Mouse (Mus musculus) stomach, postnatal 0 days (tissue): ENCODE measurements around the gene Mpv17l2. TPM values are rescaled to one million over a fixed set of nuclear protein-coding genes. Genes with fewer than 3 reads are reported as not detected.

ENCODE experiments used
- ATAC-seq: fragments of 200-750 bp; cut with Nextera tagmentation; 2 replicates; pipeline ENCODE4 v1.8.0; 2017; ENCODE audit not compliant: low FRiP score, low TSS enrichment
- DNase-seq: peaks from one replicate; pipeline ENCODE4 v3.0.0-alpha.2; 2016; ENCODE audit warnings: low spot score
- H3K27ac ChIP-seq: fragments of 300-500 bp; sonication (generic); replicated peaks from 2 replicates; pipeline ENCODE4 v1.5.1; 2014; ENCODE audit warnings: mild to moderate bottlenecking, control low read depth
- H3K27me3 ChIP-seq: fragments of 300-500 bp; sonication (generic); 2 replicates; pipeline ENCODE4 v1.6.1; 2014; ENCODE audit warnings: low read length; ENCODE audit not compliant: control insufficient read depth, insufficient read depth
- H3K36me3 ChIP-seq: fragments of 300-500 bp; sonication (generic); 2 replicates; pipeline ENCODE4 v1.6.1; 2014; ENCODE audit warnings: low read length, mixed read lengths; ENCODE audit not compliant: control insufficient read depth, insufficient read depth
- H3K4me1 ChIP-seq: fragments of 300-500 bp; sonication (generic); replicated peaks from 2 replicates; pipeline ENCODE4 v1.6.1; 2014; ENCODE audit warnings: antibody characterized with exemption; ENCODE audit not compliant: control insufficient read depth, insufficient read depth
- H3K4me2 ChIP-seq: fragments of 300-500 bp; sonication (generic); replicated peaks from 2 replicates; pipeline ENCODE4 v1.6.1; 2014; ENCODE audit warnings: low read depth, mild to moderate bottlenecking, control low read depth, moderate library complexity
- H3K4me3 ChIP-seq: fragments of 300-500 bp; sonication (generic); 2 replicates; pipeline ENCODE4 v1.5.1; 2014; ENCODE audit warnings: low read depth, low read length, control low read depth
- H3K9ac ChIP-seq: fragments of 300-500 bp; sonication (generic); 2 replicates; pipeline ENCODE4 v1.6.1; 2014; ENCODE audit warnings: mild to moderate bottlenecking, low read length, control low read depth, mixed read lengths
- H3K9me3 ChIP-seq: fragments of 300-500 bp; sonication (generic); 2 replicates; pipeline ENCODE4 v1.6.1; 2016; ENCODE audit warnings: low read length; ENCODE audit not compliant: control insufficient read depth
- CTCF ChIP-seq: IDR thresholded peaks from 2 replicates; pipeline ENCODE4 v1.5.1; 2016; ENCODE audit warnings: antibody characterized with exemption, low read depth, mild to moderate bottlenecking, moderate library complexity
- EP300 ChIP-seq: optimal IDR thresholded peaks from 2 replicates; pipeline ENCODE3; 2016; ENCODE audit warnings: antibody characterized with exemption
- WGBS: fragments of 180-500 bp; shearing (Covaris S2); extraction: QIAGEN DNeasy Blood & Tissue Kit; methylation state at CpG from one replicate; pipeline ENCODE4 v1.1.7; 2014; 5-methylcytosine and 5-hydroxymethylcytosine counted together
- polyA plus RNA-seq: library from polyadenylated mRNA; unstranded; fragments of >200 nt; fragmentation: Nextera tagmentation; extraction: Ambion mirVana; gene quantifications from 2 replicates; pipeline ENCODE4 v1.2.1, GENCODE M21; 2015

Gene Mpv17l2
- polyA plus RNA-seq, 1 experiment from 2014 or later = 77.3 TPM

- no peaks in the 10 kb centered on the region for H3K36me3 ChIP-seq
- H3K4me1 ChIP-seq = peaks cover 10% of the 10 kb centered on the region; the same call in 1 of the 2 replicates
- H3K27me3 ChIP-seq = no peaks in the 10 kb centered on the region
- H3K4me2 ChIP-seq = no peak overlapping the region
- no peak overlapping the region for H3K4me3 ChIP-seq
- H3K9me3 ChIP-seq = no peaks in the 10 kb centered on the region
- H3K27ac ChIP-seq = no peak overlapping the region
- no peak for DNase-seq
- TF ChIP-seq CTCF (no peak), EP300 (no peak)
- ATAC-seq = no peak
- WGBS = 77% methylated on average over 2 of the region's 2 CpGs
- no peak overlapping the region for H3K9ac ChIP-seq
Measured at GRCm38 (mm10) chr8:70794215-70794614, 33.5 kb upstream of the Mpv17l2 start.

GRCm38 (mm10) chr8:70792700-70793099 is 32.0 kb upstream of the Mpv17l2 start:
- Histone ChIP-seq H3K36me3 (peaks cover 3% of the 10 kb centered on the region), H3K27ac (peak overlapping the region; percentile 75), H3K4me1 (peaks cover 8% of the 10 kb centered on the region; the same call in 1 of the 2 replicates), H3K4me3 (peak overlapping the region; percentile 50), H3K9ac (peak overlapping the region; percentile 71; the same call in 1 of the 2 replicates), H3K9me3 (no peaks in the 10 kb centered on the region), H3K4me2 (peak overlapping the region; percentile 60), H3K27me3 (no peaks in the 10 kb centered on the region)
- TF ChIP-seq CTCF (no peak), EP300 (no peak)
- 0% methylated on average over 20 of the region's 20 CpGs for WGBS
- peak; percentile 74 for ATAC-seq
- peak; percentile 96 for DNase-seq

GRCm38 (mm10) chr8:70791975-70792691 is 31.4 kb upstream of the Mpv17l2 start:
- H3K4me3 ChIP-seq = peak overlapping the region; percentile 50
- no peaks in the 10 kb centered on the region for H3K27me3 ChIP-seq
- peaks cover 8% of the 10 kb centered on the region; the same call in 1 of the 2 replicates for H3K4me1 ChIP-seq
- no peak for TF ChIP-seq CTCF
- TF ChIP-seq EP300 = no peak
- no peaks in the 10 kb centered on the region for H3K9me3 ChIP-seq
- H3K4me2 ChIP-seq = peak overlapping the region; percentile 60
- peak overlapping the region; percentile 71 for H3K9ac ChIP-seq
- H3K27ac ChIP-seq = peak overlapping the region; percentile 75
- 3% methylated on average over 57 of the region's 58 CpGs for WGBS
- H3K36me3 ChIP-seq = peaks cover 3% of the 10 kb centered on the region
- DNase-seq (peak; percentile 98), ATAC-seq (peak; percentile 75)

GRCm38 (mm10) chr8:70791294-70791701 is 30.6 kb upstream of the Mpv17l2 start:
- no peak for TF ChIP-seq CTCF
- no peak for TF ChIP-seq EP300
- H3K9ac ChIP-seq = peak overlapping the region; percentile 71
- DNase-seq (peak; percentile 71), ATAC-seq (no peak; the same call in 1 of the 2 replicates)
- H3K9me3 ChIP-seq = no peaks in the 10 kb centered on the region
- peaks cover 3% of the 10 kb centered on the region for H3K36me3 ChIP-seq
- peaks cover 8% of the 10 kb centered on the region; the same call in 1 of the 2 replicates for H3K4me1 ChIP-seq
- H3K27me3 ChIP-seq = no peaks in the 10 kb centered on the region
- H3K27ac ChIP-seq = no peak overlapping the region; the same call in 1 of the 2 replicates
- H3K4me3 ChIP-seq = peak overlapping the region; percentile 50
- WGBS = 43% methylated on average over 7 of the region's 7 CpGs
- H3K4me2 ChIP-seq = peak overlapping the region; percentile 60

- no peak for DNase-seq
- peak overlapping the region; percentile 4; the same call in 1 of the 2 replicates for H3K4me3 ChIP-seq
- H3K4me1 ChIP-seq = peaks cover 8% of the 10 kb centered on the region; the same call in 1 of the 2 replicates
- ATAC-seq = no peak
- peak overlapping the region; percentile 71 for H3K9ac ChIP-seq
- H3K4me2 ChIP-seq = peak overlapping the region; percentile 60
- TF ChIP-seq EP300 (no peak), CTCF (no peak)
- no peaks in the 10 kb centered on the region for H3K27me3 ChIP-seq
- no peaks in the 10 kb centered on the region for H3K9me3 ChIP-seq
- 48% methylated on average over 8 of the region's 8 CpGs for WGBS
- peaks cover 5% of the 10 kb centered on the region for H3K36me3 ChIP-seq
- H3K27ac ChIP-seq = no peak overlapping the region; the same call in 1 of the 2 replicates
Measured at GRCm38 (mm10) chr8:70790846-70791245, 30.1 kb upstream of the Mpv17l2 start.

- Histone ChIP-seq H3K9ac (no peak overlapping the region), H3K36me3 (peaks cover 8% of the 10 kb centered on the region), H3K4me1 (peaks cover 8% of the 10 kb centered on the region; the same call in 1 of the 2 replicates), H3K27me3 (no peaks in the 10 kb centered on the region), H3K9me3 (no peaks in the 10 kb centered on the region), H3K27ac (no peak overlapping the region), H3K4me3 (no peak overlapping the region), H3K4me2 (no peak overlapping the region)
- WGBS = 90% methylated on average over 10 of the region's 10 CpGs
- DNase-seq (no peak), ATAC-seq (no peak)
- no peak for TF ChIP-seq EP300
Measured at GRCm38 (mm10) chr8:70789046-70789445, 28.3 kb upstream of the Mpv17l2 start.
